Mouse (Mus musculus): ENCODE results near the gene Cd2ap.

DNA sequence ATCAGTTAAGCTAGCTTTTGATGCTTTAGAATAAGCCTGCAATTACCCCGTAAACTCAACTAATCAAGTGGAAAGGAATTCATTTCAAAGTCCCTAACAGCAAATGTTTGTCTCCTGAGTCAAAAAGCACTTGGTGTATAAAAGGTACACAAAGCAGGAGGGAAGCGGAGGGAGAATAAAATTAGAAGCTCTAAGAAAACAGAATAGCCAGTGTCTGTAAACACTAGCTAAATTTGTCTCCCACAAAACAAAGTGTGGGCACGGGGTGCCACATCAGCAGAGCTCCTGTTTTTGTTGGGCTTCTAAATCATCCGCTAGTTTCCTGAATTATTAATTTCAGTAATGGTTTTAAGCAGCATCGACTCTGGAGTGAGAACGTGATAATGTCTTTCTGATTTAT is 1.4 kb downstream of the Cd2ap start:
- no peak for TF ChIP-seq CTCF (IDR thresholded peaks at IDR 0.05)
- no peak for TF ChIP-seq EP300 (IDR thresholded peaks at IDR 0.05; ENCODE audit: insufficient read depth, low read depth, low read length)
- TF ChIP-seq POLR2A (IDR thresholded peaks at IDR 0.05; ENCODE audit: insufficient read depth, low read depth, low read length) = no peak

Data from heart, adult 2 months (tissue).